Mouse (Mus musculus): Measurements from ENCODE around the gene Tor4a.
A peak's percentile ranks its signal among the peaks of the same experiment; 100 is the strongest.

Gene Tor4a

GRCm38 (mm10) chr2:25169778-25170177 lies 26.9 kb downstream of the Tor4a start:
- no peak for DNase-seq

- no peak for DNase-seq
These were observed 28.1 kb downstream of the Tor4a start for GRCm38 (mm10) chr2:25168665-25168978.

- DNase-seq = peak; percentile 79
These were observed 28.6 kb downstream of the Tor4a start for GRCm38 (mm10) chr2:25167919-25168664.

GRCm38 (mm10) chr2:25167481-25167880 lies 29.2 kb downstream of the Tor4a start:
- no peak for DNase-seq

GRCm38 (mm10) chr2:25157655-25158054 lies 39.0 kb downstream of the Tor4a start:
- peak; percentile 58 for DNase-seq

- no peak for DNase-seq
These were observed 39.7 kb downstream of the Tor4a start for GRCm38 (mm10) chr2:25156990-25157389.

GRCm38 (mm10) chr2:25156177-25156576 lies 40.5 kb downstream of the Tor4a start:
- no peak for DNase-seq

- no peak for DNase-seq
These were observed 45.3 kb downstream of the Tor4a start for GRCm38 (mm10) chr2:25151280-25151956.

- DNase-seq = no peak
These were observed 47.0 kb downstream of the Tor4a start for GRCm38 (mm10) chr2:25149643-25150042.

- DNase-seq = no peak
These were observed 48.8 kb downstream of the Tor4a start for GRCm38 (mm10) chr2:25147892-25148291.

- DNase-seq = no peak
These were observed 49.3 kb downstream of the Tor4a start for GRCm38 (mm10) chr2:25147398-25147797.

- DNase-seq = no peak
These were observed 51.3 kb downstream of the Tor4a start for GRCm38 (mm10) chr2:25145346-25145745.

Data from right cerebral cortex, postnatal 4 days (tissue).